ENCODE assay signal across 8 mouse cellular contexts in genomic region chr19:8722907-8723573, GRCm38 (mm10). TPM values are rescaled to one million over a fixed set of nuclear protein-coding genes. Genes with fewer than 3 reads are reported as not detected.
DNase-seq lines count a peak whose midpoint lies in the region; ATAC-seq and TF ChIP-seq lines count a peak whose summit lies in the region.

Slc3a2 (minus strand) TSS chr19:8723369.

- no peaks in the 10 kb centered on the region for H3K27me3 ChIP-seq in E14TG2a.4 (ENCODE audit: insufficient read depth, low read length)
- H3K27me3 ChIP-seq in forebrain, embryonic 12.5 days = no peaks in the 10 kb centered on the region
- H3K27me3 ChIP-seq in heart, postnatal 0 days (ENCODE audit: control insufficient read depth, insufficient read depth, low read length) = no peaks in the 10 kb centered on the region
- H3K27me3 ChIP-seq in liver, embryonic 16.5 days (ENCODE audit: control insufficient read depth, insufficient read depth, low read depth, low read length) = no peaks in the 10 kb centered on the region
- H3K27me3 ChIP-seq in neural tube, embryonic 13.5 days = no peaks in the 10 kb centered on the region
- H3K27me3 ChIP-seq in testis, adult 2 months (ENCODE audit: control insufficient read depth, insufficient read depth, low read length) = no peaks in the 10 kb centered on the region

- peaks cover 40% of the 10 kb centered on the region for H3K4me1 ChIP-seq in E14TG2a.4 (replicated peaks; ENCODE audit: low read depth, low read length)
- H3K4me1 ChIP-seq in forebrain, embryonic 12.5 days = peaks cover 33% of the 10 kb centered on the region
- peaks cover 22% of the 10 kb centered on the region for H3K4me1 ChIP-seq in heart, postnatal 0 days (ENCODE audit: control insufficient read depth, insufficient read depth)
- H3K4me1 ChIP-seq in liver, embryonic 16.5 days (ENCODE audit: control insufficient read depth, low read depth, low read length) = peaks cover 35% of the 10 kb centered on the region
- peaks cover 53% of the 10 kb centered on the region for H3K4me1 ChIP-seq in neural tube, embryonic 13.5 days (replicated peaks)
- no peaks in the 10 kb centered on the region; the same call in 1 of the 2 replicates for H3K4me1 ChIP-seq in testis, adult 2 months (ENCODE audit: control insufficient read depth, insufficient read depth, low read length)

- peak; percentile 96 for ATAC-seq in forebrain, embryonic 12.5 days (ENCODE audit: low FRiP score)
- peak; percentile 97 for ATAC-seq in heart, postnatal 0 days (ENCODE audit: insufficient read depth, low read depth)
- ATAC-seq in liver, embryonic 16.5 days (ENCODE audit: low read depth) = peak; percentile 95
- peak; percentile 95 for ATAC-seq in neural tube, embryonic 13.5 days (ENCODE audit: low read depth)

- under 1% methylated on average over 50 of the region's 50 CpGs for WGBS in forebrain, embryonic 12.5 days
- under 1% methylated on average over 50 of the region's 50 CpGs for WGBS in heart, postnatal 0 days
- WGBS in liver, embryonic 16.5 days (ENCODE audit: insufficient replicate concordance) = under 1% methylated on average over 50 of the region's 50 CpGs
- WGBS in neural tube, embryonic 13.5 days = under 1% methylated on average over 50 of the region's 50 CpGs

- TF ChIP-seq EP300 in heart, postnatal 0 days (IDR thresholded peaks at IDR 0.05; ENCODE audit: low read depth) = peak; percentile 44; the same call in 1 of the 2 replicates

- no peak for TF ChIP-seq CTCF in E14TG2a.4 (conservative IDR thresholded peaks at IDR 0.05; ENCODE audit: low read length)
- TF ChIP-seq CTCF in heart, postnatal 0 days (IDR thresholded peaks at IDR 0.05; ENCODE audit: low read depth) = no peak
- TF ChIP-seq CTCF in testis, adult 2 months (IDR thresholded peaks at IDR 0.05; ENCODE audit: control insufficient read depth, insufficient read depth, insufficient replicate concordance, low read depth, low read length) = no peak

- H3K4me2 ChIP-seq in forebrain, embryonic 12.5 days = peak within 1 kb of the TSS; percentile 77
- peak within 1 kb of the TSS; percentile 82 for H3K4me2 ChIP-seq in heart, postnatal 0 days (ENCODE audit: low read depth, low read length)
- H3K4me2 ChIP-seq in liver, embryonic 16.5 days (ENCODE audit: low read depth, low read length) = peak within 1 kb of the TSS; percentile 86
- H3K4me2 ChIP-seq in neural tube, embryonic 13.5 days = peak within 1 kb of the TSS; percentile 79

- DNase-seq in c-Kit-positive CD71-positive TER-119-positive erythroid progenitor cells, embryonic 14.5 days (ENCODE audit: low spot score) = peak; percentile 97
- peak; percentile 99 for DNase-seq in heart, postnatal 0 days (ENCODE audit: low spot score)
- DNase-seq in kidney, postnatal 4 days = peak; percentile 94 to 97

- H3K9me3 ChIP-seq in E14TG2a.4 (ENCODE audit: low read length) = no peaks in the 10 kb centered on the region
- no peaks in the 10 kb centered on the region for H3K9me3 ChIP-seq in forebrain, embryonic 12.5 days
- H3K9me3 ChIP-seq in heart, postnatal 0 days (replicated peaks; ENCODE audit: control insufficient read depth, low read length) = no peaks in the 10 kb centered on the region
- no peaks in the 10 kb centered on the region for H3K9me3 ChIP-seq in liver, embryonic 16.5 days (replicated peaks; ENCODE audit: control insufficient read depth, low read length)
- no peaks in the 10 kb centered on the region for H3K9me3 ChIP-seq in neural tube, embryonic 13.5 days

- peak; percentile 96 for TF ChIP-seq POLR2A in testis, adult 2 months (IDR thresholded peaks at IDR 0.05; ENCODE audit: control insufficient read depth, low read depth, low read length)

- peak within 1 kb of the TSS; percentile 93 for H3K4me3 ChIP-seq in E14TG2a.4 (replicated peaks; ENCODE audit: low read length)
- H3K4me3 ChIP-seq in forebrain, embryonic 12.5 days (replicated peaks) = peak within 1 kb of the TSS; percentile 76
- peak within 1 kb of the TSS; percentile 96 for H3K4me3 ChIP-seq in heart, postnatal 0 days (ENCODE audit: low read depth, low read length)
- peak within 1 kb of the TSS; percentile 70 for H3K4me3 ChIP-seq in liver, embryonic 16.5 days (ENCODE audit: low read depth, low read length)
- peak within 1 kb of the TSS; percentile 64 for H3K4me3 ChIP-seq in neural tube, embryonic 13.5 days
- H3K4me3 ChIP-seq in testis, adult 2 months (ENCODE audit: control insufficient read depth, low read depth, low read length) = peak within 1 kb of the TSS; percentile 98

- peaks cover 46% of the 10 kb centered on the region for H3K36me3 ChIP-seq in E14TG2a.4 (ENCODE audit: insufficient read depth, low read length)
- H3K36me3 ChIP-seq in forebrain, embryonic 12.5 days (replicated peaks) = peaks cover 29% of the 10 kb centered on the region
- peaks cover 30% of the 10 kb centered on the region for H3K36me3 ChIP-seq in heart, postnatal 0 days (replicated peaks; ENCODE audit: control insufficient read depth, insufficient read depth, low read length)
- H3K36me3 ChIP-seq in liver, embryonic 16.5 days (ENCODE audit: control insufficient read depth, insufficient read depth) = peaks cover 30% of the 10 kb centered on the region
- peaks cover 30% of the 10 kb centered on the region for H3K36me3 ChIP-seq in neural tube, embryonic 13.5 days
- H3K36me3 ChIP-seq in testis, adult 2 months (ENCODE audit: control insufficient read depth, insufficient read depth, low read length) = peaks cover 1% of the 10 kb centered on the region

- peak within 1 kb of the TSS; percentile 94 for H3K27ac ChIP-seq in forebrain, embryonic 12.5 days
- H3K27ac ChIP-seq in heart, postnatal 0 days (ENCODE audit: low read depth) = peak within 1 kb of the TSS; percentile 96
- H3K27ac ChIP-seq in liver, embryonic 16.5 days (ENCODE audit: low read length) = peak within 1 kb of the TSS; percentile 100
- peak within 1 kb of the TSS; percentile 96 for H3K27ac ChIP-seq in neural tube, embryonic 13.5 days (replicated peaks)
- H3K27ac ChIP-seq in testis, adult 2 months (ENCODE audit: control insufficient read depth, insufficient read depth, low read depth, low read length) = peak within 1 kb of the TSS; percentile 97

- peak within 1 kb of the TSS; percentile 97 for H3K9ac ChIP-seq in forebrain, embryonic 12.5 days
- peak within 1 kb of the TSS; percentile 95 for H3K9ac ChIP-seq in heart, postnatal 0 days (replicated peaks; ENCODE audit: low read depth, low read length)
- H3K9ac ChIP-seq in liver, embryonic 16.5 days (ENCODE audit: low read depth, low read length) = peak within 1 kb of the TSS; percentile 95
- peak within 1 kb of the TSS; percentile 92 for H3K9ac ChIP-seq in neural tube, embryonic 13.5 days

RNA-seq across cellular contexts. Expression of gene Slc3a2, which starts in this region (rescaled TPM):
- 140 and 143 TPM in 2 replicates for polyA plus RNA-seq in forebrain, embryonic 12.5 days (2016; fragmentation: Nextera tagmentation; extraction: Ambion mirVana)
- total RNA-seq in heart, postnatal 0 days (2014; rRNA removed; ENCODE audit: low replicate concordance) = 38.3 and 66.4 TPM in 2 replicates
- 40.9 and 41.5 TPM in 2 replicates for polyA plus RNA-seq in heart, postnatal 0 days (2015; fragmentation: Nextera tagmentation; extraction: Ambion mirVana)
- polyA plus RNA-seq in liver, embryonic 16.5 days (2015; fragmentation: Nextera tagmentation; extraction: Ambion mirVana) = 133 and 137 TPM in 2 replicates
- 149 and 155 TPM in 2 replicates for polyA plus RNA-seq in neural tube, embryonic 13.5 days (2015; fragmentation: Nextera tagmentation; extraction: Ambion mirVana)
- polyA plus RNA-seq in testis, adult 2 months (2012; rRNA removed) = 111 and 121 TPM in 2 replicates

Comparison
In these comparisons a context has a peak if more than half of its experiments do, and no peak if none do; other contexts are left out.
1. Peak in every context shown above with its lines: DNase-seq, ATAC-seq, H3K4me3 ChIP-seq and H3K27ac ChIP-seq.